Mouse (Mus musculus) lung, embryonic 14.5 days (tissue): ENCODE data around the gene Pot1a. TPM values are rescaled to one million over a fixed set of nuclear protein-coding genes. Genes with fewer than 3 reads are reported as not detected.

Source experiments
- ATAC-seq: fragments of 200-750 bp; cut with Nextera tagmentation; 2 replicates; pipeline ENCODE4 v1.8.0; 2017; ENCODE audit warnings: mild to moderate bottlenecking, moderate TSS enrichment, moderate library complexity; ENCODE audit not compliant: insufficient read depth
- DNase-seq: peaks from one replicate; pipeline ENCODE4 v3.0.0-alpha.2; 2015
- H3K27ac ChIP-seq: fragments of 300-500 bp; sonication (generic); 2 replicates; pipeline ENCODE4 v1.5.1; 2014; ENCODE audit warnings: low read depth, mild to moderate bottlenecking, moderate library complexity
- H3K27me3 ChIP-seq: fragments of 300-500 bp; sonication (generic); 2 replicates; pipeline ENCODE4 v1.6.1; 2014; ENCODE audit warnings: low read length, control low read depth; ENCODE audit not compliant: insufficient read depth
- H3K36me3 ChIP-seq: fragments of 300-500 bp; sonication (generic); 2 replicates; pipeline ENCODE4 v1.6.1; 2014; ENCODE audit warnings: control low read depth; ENCODE audit not compliant: insufficient read depth
- H3K4me1 ChIP-seq: fragments of 300-500 bp; sonication (generic); 2 replicates; pipeline ENCODE4 v1.6.1; 2014; ENCODE audit warnings: antibody characterized with exemption, control low read depth; ENCODE audit not compliant: insufficient read depth
- H3K4me2 ChIP-seq: fragments of 300-500 bp; sonication (generic); 2 replicates; pipeline ENCODE4 v1.6.1; 2014; ENCODE audit warnings: mild to moderate bottlenecking
- H3K4me3 ChIP-seq: fragments of 300-500 bp; sonication (generic); 2 replicates; pipeline ENCODE4 v1.5.1; 2014; ENCODE audit warnings: low read depth, low read length
- H3K9ac ChIP-seq: fragments of 300-500 bp; sonication (generic); 2 replicates; pipeline ENCODE4 v1.6.1; 2014
- H3K9me3 ChIP-seq: fragments of 300-500 bp; sonication (generic); 2 replicates; pipeline ENCODE4 v1.6.1; 2016; ENCODE audit warnings: low read depth, low read length, control low read depth
- CTCF ChIP-seq: IDR thresholded peaks from 2 replicates; pipeline ENCODE4 v1.5.1; 2016; ENCODE audit warnings: antibody characterized with exemption, low read depth
- WGBS: fragments of 180-500 bp; shearing (Covaris S2); extraction: QIAGEN DNeasy Blood & Tissue Kit; methylation state at CpG from one replicate; pipeline ENCODE4 v1.1.7; 2014; 5-methylcytosine and 5-hydroxymethylcytosine counted together
- polyA plus RNA-seq: library from polyadenylated mRNA; unstranded; fragments of >200 nt; fragmentation: Nextera tagmentation; extraction: Ambion mirVana; gene quantifications from 2 replicates; pipeline ENCODE4 v1.2.1, GENCODE M21; 2014

Gene Pot1a
- polyA plus RNA-seq, 1 experiment from 2014 or later = 34.3 TPM

DNA sequence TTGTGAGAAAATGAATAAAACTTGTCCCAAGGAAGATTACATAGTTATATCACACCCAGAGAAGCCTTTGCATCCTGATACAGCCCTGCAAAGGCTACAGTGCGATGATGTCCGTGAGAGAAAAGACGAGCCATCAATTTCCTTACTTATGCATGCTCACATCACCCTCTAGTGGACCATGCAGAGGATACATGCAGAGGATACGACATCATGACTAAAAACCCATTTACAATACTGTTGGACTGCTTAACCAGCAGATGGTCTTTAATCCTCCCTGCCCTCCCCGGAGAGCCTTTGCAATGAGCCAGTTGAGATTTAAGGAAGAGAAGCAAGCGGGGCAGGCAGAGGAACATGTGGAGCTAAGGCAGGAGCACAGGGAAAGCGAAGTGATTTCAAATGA lies 42.0 kb downstream of the Pot1a start:
- Histone ChIP-seq H3K27ac (no peak overlapping the region), H3K4me2 (no peak overlapping the region), H3K36me3 (peaks cover 43% of the 10 kb centered on the region; the same call in 1 of the 2 replicates), H3K4me3 (no peak overlapping the region), H3K27me3 (no peaks in the 10 kb centered on the region), H3K9me3 (no peaks in the 10 kb centered on the region), H3K9ac (no peak overlapping the region), H3K4me1 (no peaks in the 10 kb centered on the region)
- 56% methylated on average over 7 of the region's 7 CpGs for WGBS
- peak; percentile 74 for TF ChIP-seq CTCF
- ATAC-seq (peak; percentile 58; the same call in 1 of the 2 replicates), DNase-seq (peak; percentile 66)

DNA sequence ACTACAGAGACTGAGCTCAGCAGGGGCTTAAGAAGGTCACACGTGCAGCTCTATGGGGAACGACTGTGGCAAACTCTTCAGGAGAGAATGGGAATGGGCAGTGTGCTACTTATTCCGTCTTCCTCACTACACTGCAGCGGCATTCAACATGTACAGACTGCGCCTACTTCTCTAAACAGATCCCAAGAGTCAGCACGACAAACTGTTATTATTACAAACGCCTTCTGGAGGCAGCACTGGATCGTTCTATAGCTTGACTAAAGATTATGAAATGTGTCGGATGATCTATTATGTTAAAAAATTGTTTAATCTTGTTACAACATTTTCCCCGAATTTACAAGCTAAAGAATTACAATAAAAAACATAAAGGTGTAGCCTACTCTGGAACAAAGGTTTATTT lies 42.8 kb downstream of the Pot1a start:
- ATAC-seq = no peak
- Histone ChIP-seq H3K9me3 (no peaks in the 10 kb centered on the region), H3K36me3 (peaks cover 48% of the 10 kb centered on the region), H3K27ac (no peak overlapping the region), H3K4me3 (no peak overlapping the region), H3K4me2 (no peak overlapping the region), H3K27me3 (no peaks in the 10 kb centered on the region), H3K9ac (no peak overlapping the region), H3K4me1 (no peaks in the 10 kb centered on the region)
- no peak for TF ChIP-seq CTCF
- 67% methylated on average over 10 of the region's 10 CpGs for WGBS
- peak; percentile 4 for DNase-seq

DNA sequence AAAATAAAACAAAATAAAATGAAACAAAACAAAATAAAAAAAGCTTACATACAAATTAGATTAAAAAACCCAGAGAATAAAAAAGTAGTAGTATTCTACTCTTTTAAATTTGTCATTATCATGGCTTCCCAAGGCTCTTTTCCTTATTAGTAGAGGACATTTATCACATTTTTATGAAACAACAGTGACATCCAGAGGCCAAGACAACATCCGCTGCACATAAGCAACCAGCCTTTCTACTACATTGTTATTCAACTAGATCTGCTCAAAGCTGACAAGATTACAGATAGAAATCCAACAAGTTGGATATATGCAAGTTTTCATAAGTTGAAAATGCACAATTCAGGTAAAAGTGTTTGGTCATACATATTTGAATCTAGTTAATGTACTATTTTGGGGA lies 56.4 kb downstream of the Pot1a start:
- DNase-seq = peak; percentile 28
- 93% methylated on average over 1 of the region's 1 CpGs for WGBS
- no peaks in the 10 kb centered on the region for H3K27me3 ChIP-seq
- H3K9ac ChIP-seq = no peak overlapping the region
- no peak for ATAC-seq
- peak; percentile 16; the same call in 1 of the 2 replicates for TF ChIP-seq CTCF
- H3K4me3 ChIP-seq = no peak overlapping the region
- no peak overlapping the region for H3K27ac ChIP-seq
- peaks cover 29% of the 10 kb centered on the region for H3K36me3 ChIP-seq
- no peaks in the 10 kb centered on the region for H3K4me1 ChIP-seq
- no peaks in the 10 kb centered on the region for H3K9me3 ChIP-seq
- H3K4me2 ChIP-seq = no peak overlapping the region

DNA sequence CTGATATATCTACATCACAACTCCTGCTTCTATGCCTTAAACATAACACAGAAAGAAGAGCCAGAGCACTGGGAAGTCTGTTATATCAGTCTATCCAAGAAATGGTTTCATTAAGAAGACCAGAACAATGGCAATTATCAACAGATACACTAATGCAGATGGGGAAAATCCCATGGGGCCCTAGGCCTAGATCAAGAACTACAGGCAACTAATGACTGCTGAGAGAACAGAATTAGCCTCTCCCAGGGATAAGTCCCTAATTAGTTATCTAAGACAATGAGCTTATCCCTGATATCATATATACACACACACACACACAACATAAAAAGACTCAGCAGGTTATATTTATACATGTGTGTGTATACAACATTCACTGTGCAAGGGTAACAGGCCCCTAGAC lies 72.5 kb downstream of the Pot1a start:
- no peak for TF ChIP-seq CTCF
- no peaks in the 10 kb centered on the region for H3K9me3 ChIP-seq
- H3K4me2 ChIP-seq = no peak overlapping the region
- no peak overlapping the region for H3K9ac ChIP-seq
- no peak overlapping the region for H3K27ac ChIP-seq
- H3K36me3 ChIP-seq = no peaks in the 10 kb centered on the region
- ATAC-seq = no peak
- H3K4me1 ChIP-seq = no peaks in the 10 kb centered on the region
- no peak overlapping the region for H3K4me3 ChIP-seq
- H3K27me3 ChIP-seq = no peaks in the 10 kb centered on the region
- no peak for DNase-seq

DNA sequence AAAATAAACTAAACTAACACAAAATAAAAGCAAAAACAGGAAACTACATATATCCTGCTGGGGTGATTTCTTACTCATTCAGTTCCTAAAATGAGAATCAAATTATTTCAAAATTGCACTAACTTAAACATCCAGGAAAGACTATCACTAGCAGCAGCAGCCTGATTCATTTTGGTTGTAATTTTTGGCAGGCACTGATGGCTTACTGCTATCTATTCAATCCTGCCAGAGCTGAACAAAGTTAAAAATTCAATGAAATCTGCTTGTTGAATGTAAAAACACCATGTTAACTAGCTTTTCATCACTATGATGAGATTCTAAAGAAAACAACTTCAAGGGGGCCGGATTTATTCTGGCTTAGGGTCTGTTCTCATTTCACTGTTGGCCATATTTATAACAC lies 82.5 kb downstream of the Pot1a start:
- H3K36me3 ChIP-seq = no peaks in the 10 kb centered on the region
- ATAC-seq (no peak), DNase-seq (no peak)
- no peak overlapping the region for H3K4me3 ChIP-seq
- no peak for TF ChIP-seq CTCF
- 80% methylated on average over 1 of the region's 1 CpGs for WGBS
- no peaks in the 10 kb centered on the region for H3K27me3 ChIP-seq
- no peaks in the 10 kb centered on the region for H3K4me1 ChIP-seq
- no peak overlapping the region for H3K9ac ChIP-seq
- H3K4me2 ChIP-seq = no peak overlapping the region
- H3K9me3 ChIP-seq = no peaks in the 10 kb centered on the region
- no peak overlapping the region for H3K27ac ChIP-seq

DNA sequence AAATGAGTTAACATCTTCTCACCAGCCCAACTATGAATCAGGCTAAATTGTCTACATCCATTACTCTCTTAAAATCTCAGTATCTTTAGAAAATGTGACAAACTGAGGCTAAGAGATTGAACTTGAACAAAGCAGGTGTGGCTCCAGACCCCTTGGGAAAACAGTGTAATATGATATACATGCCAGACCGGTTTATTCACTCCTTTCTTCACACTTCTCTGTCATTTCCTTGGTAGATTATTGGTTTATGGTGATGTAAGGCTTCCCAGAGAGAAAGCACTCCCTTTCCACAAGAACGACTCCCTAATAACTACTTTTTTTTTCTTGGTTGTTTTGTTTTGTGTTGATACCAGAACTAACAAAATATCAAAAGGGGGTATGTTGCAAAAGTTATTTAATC lies 98.4 kb downstream of the Pot1a start:
- WGBS = 32% methylated on average over 2 of the region's 2 CpGs

DNA sequence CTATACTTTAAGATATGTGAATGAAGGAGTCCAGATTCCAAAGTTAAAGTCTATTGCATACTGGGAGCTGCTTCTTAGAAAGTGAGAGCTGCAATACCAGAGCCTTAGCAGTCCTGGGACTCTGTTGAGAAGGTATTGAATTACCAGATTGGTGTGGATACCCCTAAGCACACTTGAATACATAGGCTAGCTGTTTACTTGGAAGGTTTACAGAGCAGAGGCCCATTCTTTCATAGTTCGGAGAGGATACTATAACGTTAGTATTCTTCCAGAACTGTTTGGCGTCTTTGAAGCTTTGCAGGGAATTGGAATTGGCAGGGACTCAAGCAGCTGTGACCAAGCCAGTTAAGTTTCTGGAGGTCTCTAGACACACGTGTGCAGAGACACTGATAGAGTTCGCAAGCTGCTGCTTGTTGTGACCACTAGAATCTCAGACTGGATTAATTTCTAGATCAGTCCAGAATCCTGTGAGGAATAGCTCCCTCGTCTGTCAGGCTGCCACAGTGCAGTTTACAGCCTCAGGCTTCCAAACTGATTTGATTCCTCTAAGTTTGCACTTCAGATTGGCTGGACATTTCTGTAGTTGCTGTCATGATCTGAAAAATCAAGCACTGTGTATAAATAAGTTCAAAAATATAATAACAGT lies 99.7 kb downstream of the Pot1a start:
- DNase-seq (peak; percentile 78), ATAC-seq (peak; percentile 91)
- TF ChIP-seq CTCF = peak; percentile 64
- no peaks in the 10 kb centered on the region for H3K9me3 ChIP-seq
- no peak overlapping the region for H3K9ac ChIP-seq
- H3K4me1 ChIP-seq = no peaks in the 10 kb centered on the region
- WGBS = 21% methylated on average over 6 of the region's 6 CpGs
- no peak overlapping the region for H3K4me2 ChIP-seq
- no peak overlapping the region for H3K4me3 ChIP-seq
- H3K36me3 ChIP-seq = no peaks in the 10 kb centered on the region
- no peaks in the 10 kb centered on the region for H3K27me3 ChIP-seq
- no peak overlapping the region for H3K27ac ChIP-seq

More for the DNA sequence above, 98.4 kb downstream of the Pot1a start:
- Histone ChIP-seq H3K4me2 (no peak overlapping the region), H3K4me1 (no peaks in the 10 kb centered on the region), H3K9ac (no peak overlapping the region), H3K36me3 (no peaks in the 10 kb centered on the region), H3K9me3 (no peaks in the 10 kb centered on the region), H3K27me3 (no peaks in the 10 kb centered on the region), H3K27ac (no peak overlapping the region), H3K4me3 (no peak overlapping the region)
- DNase-seq = peak; percentile 46
- no peak for TF ChIP-seq CTCF
- ATAC-seq = peak; percentile 73; the same call in 1 of the 2 replicates
